Mouse (Mus musculus) urinary bladder, postnatal 14 days (tissue): ENCODE data around the gene 1700001K19Rik.
"Not testable (repeated sequence)": the region's sequence is repeated elsewhere in the genome, so short reads cannot be mapped to it uniquely, and the experiment has no call there.

Experiments
- DNase-seq: peaks from one replicate; pipeline ENCODE4 v3.0.0; 2021; ENCODE audit warnings: low spot score

The 1700001K19Rik gene

GRCm38 (mm10) chr12:110696173-110696974 lies 14.0 kb upstream of the 1700001K19Rik start:
- DNase-seq, result peak; percentile 98

DNA sequence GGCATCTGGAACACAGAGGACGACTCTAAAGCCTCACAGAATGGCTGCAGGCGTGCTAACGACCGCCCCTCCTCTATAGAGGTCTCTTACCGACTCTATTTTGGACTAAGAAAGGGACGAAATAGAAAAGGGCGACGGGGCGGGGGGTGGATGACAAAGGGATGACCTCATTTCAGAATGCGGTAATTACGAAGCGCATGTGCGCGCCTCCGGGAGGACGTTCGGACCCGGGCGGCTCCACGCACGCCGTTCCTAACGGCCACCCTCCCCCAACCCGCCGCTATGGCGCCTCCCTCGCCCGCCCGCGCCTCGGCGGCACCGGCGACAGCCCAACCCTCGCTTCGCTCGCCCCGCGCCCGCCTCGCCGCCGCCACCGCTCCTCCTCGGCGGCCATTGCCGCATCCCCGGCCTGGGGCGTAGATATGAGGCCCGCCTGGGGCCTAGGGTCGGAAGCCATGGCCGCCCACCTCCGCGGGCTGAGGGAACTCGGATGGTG lies 13.3 kb upstream of the 1700001K19Rik start:
- peak; percentile 54 for DNase-seq

DNA sequence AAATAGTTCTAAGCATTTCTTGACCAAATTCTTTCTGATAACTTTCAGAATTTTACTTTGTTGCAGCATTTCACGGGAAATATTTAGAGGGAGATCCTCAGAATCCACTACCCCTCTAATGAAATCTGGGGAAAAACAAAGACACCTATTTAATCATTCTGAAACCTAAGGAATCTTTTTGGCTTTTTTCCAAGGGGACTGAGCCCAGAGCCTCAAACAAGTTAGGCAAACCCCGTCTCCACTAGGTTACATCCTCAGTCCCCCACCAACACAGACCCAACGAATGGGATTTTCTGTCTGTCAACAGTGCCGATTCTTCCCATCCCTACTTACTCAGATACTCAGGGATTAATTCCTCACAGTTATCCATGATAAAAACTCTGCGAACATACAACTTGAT lies 11.0 kb upstream of the 1700001K19Rik start:
- DNase-seq, result not testable (repeated sequence)

DNA sequence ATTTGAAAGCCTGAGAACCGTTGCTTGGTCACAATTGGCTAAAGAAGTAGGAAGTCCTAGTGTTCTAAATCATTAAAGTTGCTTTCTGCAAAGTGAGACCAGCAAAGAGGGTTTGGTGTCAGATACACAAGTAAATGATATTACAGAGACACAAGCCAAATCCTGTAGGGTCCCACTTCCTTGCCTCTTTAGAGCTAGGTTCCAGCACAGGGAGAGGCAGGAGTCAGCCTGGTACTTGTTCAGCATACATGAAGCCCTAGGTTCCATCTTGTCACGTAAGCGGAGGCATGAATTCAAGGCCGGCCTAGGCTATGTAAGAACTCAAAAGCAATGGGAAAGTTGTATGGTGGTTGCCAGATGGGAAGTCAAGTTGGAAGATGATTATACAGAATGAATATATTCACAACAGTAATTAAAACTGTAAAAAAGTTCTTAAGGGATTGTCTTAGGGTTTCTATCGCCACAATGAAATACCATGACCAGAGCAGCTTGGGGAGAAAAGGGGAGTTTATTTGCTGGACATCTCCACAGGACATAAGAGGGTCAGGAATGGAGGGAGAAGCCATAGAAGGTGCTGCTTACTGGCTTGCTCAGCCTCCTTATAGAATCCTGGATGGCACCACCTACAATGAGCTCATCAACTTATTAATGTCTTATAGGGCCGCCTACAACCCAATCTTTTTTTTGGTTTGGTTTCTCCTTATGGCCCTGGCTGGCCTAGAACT lies 7.7 kb upstream of the 1700001K19Rik start:
- DNase-seq, result no peak

- DNase-seq, result not testable (repeated sequence)
These were observed 6.5 kb upstream of the 1700001K19Rik start for GRCm38 (mm10) chr12:110688921-110689320.

DNA sequence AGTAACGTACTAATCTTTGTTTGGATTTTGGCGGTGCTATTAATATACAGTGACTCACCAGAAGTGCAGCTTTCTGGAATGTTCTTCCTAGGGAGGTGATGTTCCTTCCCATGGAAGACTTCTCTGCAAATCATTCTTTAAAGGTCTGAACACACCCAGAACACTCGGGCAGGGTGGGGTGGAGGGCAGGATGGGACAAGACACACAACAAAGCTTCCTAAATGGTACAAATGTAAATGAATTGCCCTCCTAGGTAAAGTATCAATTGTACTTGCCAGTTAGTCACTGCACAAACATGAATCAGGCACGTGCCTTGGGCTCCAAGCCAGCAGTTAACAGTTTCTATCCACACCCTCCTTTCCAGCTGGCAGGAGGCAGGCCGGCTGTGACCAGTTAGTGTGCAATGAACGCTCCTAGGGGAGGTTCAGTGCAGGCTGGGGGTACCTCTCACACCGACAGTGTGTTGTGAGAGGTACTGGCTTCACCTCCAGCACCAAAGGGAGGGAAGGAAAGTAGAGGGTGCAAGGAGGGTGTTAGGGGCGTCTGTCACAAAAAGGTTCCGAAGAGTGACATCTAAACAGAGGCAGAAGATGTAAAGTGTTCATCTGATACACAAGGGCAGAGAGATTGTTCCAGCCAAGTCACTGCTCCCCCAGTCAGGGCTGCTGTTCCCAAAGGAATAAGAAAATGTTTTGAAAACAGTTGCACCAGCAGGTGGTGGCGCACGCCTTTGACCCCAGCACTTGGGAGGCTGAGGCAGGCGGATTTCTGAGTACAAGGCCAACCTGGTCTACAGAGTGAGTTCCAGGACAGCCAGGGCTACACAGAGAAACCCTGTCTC lies 5.7 kb upstream of the 1700001K19Rik start:
- peak; percentile 87 for DNase-seq

DNA sequence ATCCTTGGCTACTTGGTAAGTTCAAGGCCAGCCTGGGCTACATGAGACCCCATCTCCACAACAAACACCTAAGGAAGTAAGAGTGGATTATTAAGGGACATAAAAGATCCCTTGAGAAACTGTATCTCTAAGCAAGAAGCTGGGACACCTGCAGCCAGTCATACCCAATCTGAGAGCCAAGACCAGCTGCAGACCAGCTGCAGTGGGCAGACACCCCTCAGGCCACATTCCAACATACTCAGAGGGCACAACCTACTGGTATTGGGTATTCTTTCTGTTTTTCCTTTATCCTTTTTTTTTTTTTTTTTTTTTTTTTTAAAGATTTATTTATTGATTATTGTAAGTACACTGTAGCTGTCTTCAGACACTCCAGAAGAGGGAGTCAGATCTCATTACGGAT lies 1.2 kb upstream of the 1700001K19Rik start:
- DNase-seq, result no peak

GRCm38 (mm10) chr12:110681878-110682277 lies 541 bp downstream of the 1700001K19Rik start:
- DNase-seq, result no peak

- peak; percentile 19 for DNase-seq
These were observed 1.2 kb downstream of the 1700001K19Rik start for GRCm38 (mm10) chr12:110681191-110681590.

DNA sequence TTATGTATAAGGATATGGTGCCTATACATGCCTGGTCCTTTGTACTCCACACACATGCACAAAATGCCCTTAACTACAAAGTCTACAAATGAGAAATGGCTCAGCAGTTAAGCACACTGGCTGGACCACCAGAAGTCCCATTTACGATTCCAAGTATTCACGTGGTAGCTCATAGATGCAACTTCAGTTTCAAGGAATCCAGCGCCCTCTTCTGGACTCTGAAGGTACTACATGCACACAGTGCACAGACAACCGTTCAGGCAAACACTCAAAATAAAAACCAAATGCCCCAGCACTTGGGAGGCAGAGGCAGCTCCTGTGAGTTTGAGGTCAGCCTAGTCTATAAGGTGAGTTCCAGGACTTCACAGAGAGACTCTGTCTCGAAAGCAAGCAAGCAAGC lies 8.2 kb downstream of the 1700001K19Rik start:
- DNase-seq, result no peak

DNA sequence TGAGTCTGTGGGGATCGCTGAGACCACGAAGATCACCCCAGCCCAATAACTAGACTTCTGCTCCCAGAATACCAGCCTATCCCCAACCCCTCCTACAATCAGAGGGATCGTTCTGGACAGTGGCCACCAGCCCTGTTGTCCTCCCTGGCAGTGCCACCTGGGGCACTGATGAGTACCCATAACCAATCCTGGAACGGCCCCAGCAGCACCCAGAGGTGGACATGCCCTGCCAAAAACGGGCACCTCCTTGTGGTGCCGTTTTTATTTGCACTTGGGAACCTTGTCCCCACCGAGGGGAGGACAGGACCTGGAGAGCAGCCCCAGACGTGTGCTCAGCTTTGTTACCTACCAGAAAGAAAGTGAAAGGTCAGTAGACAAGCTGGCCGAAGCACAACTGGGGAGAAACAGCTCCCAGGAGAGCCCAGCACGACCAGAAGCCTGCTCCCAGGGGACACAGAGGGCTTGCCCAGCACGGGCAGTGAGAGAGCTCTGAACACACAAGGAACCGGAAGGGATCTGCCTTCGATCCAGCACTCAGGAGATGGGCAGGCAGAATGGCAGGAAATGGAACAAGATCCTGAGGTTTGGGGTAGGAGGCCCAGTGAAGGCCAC lies 14.8 kb downstream of the 1700001K19Rik start:
- DNase-seq, result no peak

GRCm38 (mm10) chr12:110661746-110662145 lies 20.7 kb downstream of the 1700001K19Rik start:
- DNase-seq, result no peak

- DNase-seq, result no peak
These were observed 31.0 kb downstream of the 1700001K19Rik start for GRCm38 (mm10) chr12:110651464-110651863.

- no peak for DNase-seq
These were observed 32.2 kb downstream of the 1700001K19Rik start for GRCm38 (mm10) chr12:110650241-110650641.

DNA sequence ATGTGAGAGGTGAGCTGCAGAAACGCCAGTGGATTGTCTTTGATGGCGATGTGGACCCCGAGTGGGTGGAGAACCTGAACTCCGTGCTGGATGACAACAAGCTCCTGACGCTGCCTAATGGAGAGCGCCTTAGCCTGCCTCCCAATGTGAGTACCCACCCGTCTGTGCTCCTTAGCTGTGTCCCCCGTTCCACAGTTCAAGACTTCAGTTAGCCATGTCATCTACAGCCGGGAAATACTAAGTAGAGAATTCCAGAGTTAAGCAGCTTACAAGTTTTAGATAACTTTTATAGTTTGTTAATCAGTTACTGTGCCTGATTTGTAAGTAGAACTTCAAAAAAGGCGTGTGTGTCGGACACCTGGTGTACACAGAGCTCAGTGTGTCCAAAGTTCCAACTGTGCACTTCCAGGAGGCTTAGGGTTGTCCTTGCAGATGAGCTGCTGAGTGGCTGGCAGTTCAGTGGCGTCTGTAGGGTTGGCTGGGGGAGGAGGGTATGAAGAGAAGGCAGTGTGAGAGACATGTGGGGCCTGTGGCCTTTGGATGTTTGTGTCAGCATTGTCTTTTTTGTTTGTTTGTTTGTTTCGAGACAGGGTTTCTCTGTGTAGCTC lies 44.8 kb downstream of the 1700001K19Rik start:
- DNase-seq, result no peak

GRCm38 (mm10) chr12:110636293-110636692 lies 46.1 kb downstream of the 1700001K19Rik start:
- DNase-seq, result no peak

GRCm38 (mm10) chr12:110630056-110630455 lies 52.4 kb downstream of the 1700001K19Rik start:
- no peak for DNase-seq
